Mouse (Mus musculus) ES-Bruce4 (cell line): Measurements from ENCODE around the gene Cyth4. TPM values are rescaled to one million over a fixed set of nuclear protein-coding genes. Genes with fewer than 3 reads are reported as not detected.

Source experiments
- H3K27ac ChIP-seq: 2 replicates; pipeline ENCODE4 v1.5.1; 2012; ENCODE audit warnings: low read length, inconsistent platforms; ENCODE audit not compliant: insufficient read depth
- H3K27me3 ChIP-seq: 2 replicates; pipeline ENCODE4 v1.6.1; 2012; ENCODE audit warnings: mild to moderate bottlenecking, low read length, inconsistent platforms; ENCODE audit not compliant: control insufficient read depth, poor library complexity, insufficient read depth, severe bottlenecking
- H3K36me3 ChIP-seq: 2 replicates; pipeline ENCODE4 v1.6.1; 2012; ENCODE audit warnings: inconsistent platforms, mild to moderate bottlenecking, low read length, moderate library complexity; ENCODE audit not compliant: control insufficient read depth, poor library complexity, insufficient read depth, severe bottlenecking
- H3K4me1 ChIP-seq: one replicate; pipeline ENCODE4 v1.8.1; 2011; ENCODE audit warnings: low read length; ENCODE audit not compliant: control insufficient read depth, insufficient read depth
- H3K4me3 ChIP-seq: 2 replicates; pipeline ENCODE4 v1.5.1; 2011; ENCODE audit warnings: low read depth, mild to moderate bottlenecking, low read length
- H3K9ac ChIP-seq: 2 replicates; pipeline ENCODE4 v1.6.1; 2012; ENCODE audit warnings: low read depth, mild to moderate bottlenecking, inconsistent platforms; ENCODE audit not compliant: poor library complexity, severe bottlenecking
- H3K9me3 ChIP-seq: replicated peaks from 2 replicates; pipeline ENCODE4 v1.6.1; 2012; ENCODE audit warnings: mild to moderate bottlenecking, low read length, inconsistent platforms; ENCODE audit not compliant: control insufficient read depth, poor library complexity, insufficient read depth, severe bottlenecking
- CTCF ChIP-seq: IDR thresholded peaks from one replicate; pipeline ENCODE4 v1.8.1; 2011; ENCODE audit warnings: low read depth, low read length
- EP300 ChIP-seq: IDR thresholded peaks from 2 replicates; pipeline ENCODE4 v1.6.1; 2011; ENCODE audit warnings: low read depth, low read length; ENCODE audit not compliant: insufficient read depth
- POLR2A ChIP-seq: IDR thresholded peaks from one replicate; pipeline ENCODE4 v1.8.1; 2011; ENCODE audit warnings: low read length; ENCODE audit not compliant: insufficient read depth
- polyA plus RNA-seq: library from polyadenylated mRNA; stranded (reverse); fragments of >200 nt; gene quantifications from 2 replicates; pipeline ENCODE4 v1.2.4, GENCODE M21; 2011; ENCODE audit warnings: low read depth; ENCODE audit not compliant: missing spikeins, insufficient read depth, insufficient read length

Cyth4 gene
- polyA plus RNA-seq, 1 experiment = 0.40 TPM

DNA sequence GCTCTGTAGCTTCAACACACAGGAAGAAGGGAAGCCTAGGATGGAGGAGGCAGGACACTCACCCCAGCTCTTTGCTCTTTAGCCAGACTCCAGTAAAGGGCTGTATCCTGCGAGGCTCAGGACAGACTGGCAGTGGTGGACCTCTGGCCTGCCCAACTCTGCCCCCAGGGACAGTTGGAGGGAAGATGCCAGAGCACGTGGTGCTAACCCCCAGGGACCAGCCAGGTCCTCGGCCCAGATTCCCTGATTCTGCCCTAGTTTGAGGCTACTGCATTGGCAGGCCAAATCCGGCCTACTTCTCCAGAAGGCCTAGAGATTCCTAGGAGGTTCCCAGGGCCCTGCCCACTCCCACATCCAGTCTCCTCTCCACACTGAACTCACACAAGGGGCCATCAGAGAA, 50.9 kb downstream of the Cyth4 start:
- Histone ChIP-seq H3K9ac (no peak overlapping the region), H3K9me3 (no peaks in the 10 kb centered on the region), H3K36me3 (no peaks in the 10 kb centered on the region), H3K27me3 (no peaks in the 10 kb centered on the region), H3K27ac (no peak overlapping the region), H3K4me3 (no peak overlapping the region), H3K4me1 (no peaks in the 10 kb centered on the region)
- no peak for TF ChIP-seq CTCF
- no peak for TF ChIP-seq EP300
- no peak for TF ChIP-seq POLR2A

DNA sequence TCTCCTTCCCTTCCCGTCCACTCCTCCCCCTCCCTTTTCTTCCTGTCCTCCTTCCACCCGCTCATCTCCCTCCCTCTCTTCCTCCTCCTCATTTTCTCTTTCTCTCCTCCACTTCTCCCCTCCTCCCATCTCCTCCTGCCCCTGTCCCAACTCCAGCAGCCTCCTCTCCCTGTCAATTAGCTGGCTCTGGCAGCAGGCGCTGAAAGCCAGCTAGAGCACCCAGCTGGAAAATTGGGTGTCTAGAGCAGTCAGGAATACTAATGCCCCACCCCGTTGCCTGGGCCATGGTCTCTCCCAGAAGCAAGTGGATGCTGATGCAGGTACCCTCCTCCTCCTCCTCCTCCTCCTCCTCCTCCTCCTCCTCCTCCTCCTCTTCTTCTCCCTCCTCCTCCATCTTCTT, 54.3 kb downstream of the Cyth4 start:
- H3K27me3 ChIP-seq = no peaks in the 10 kb centered on the region
- no peaks in the 10 kb centered on the region for H3K9me3 ChIP-seq
- H3K9ac ChIP-seq = no peak overlapping the region
- H3K4me3 ChIP-seq = no peak overlapping the region
- no peak overlapping the region for H3K27ac ChIP-seq
- TF ChIP-seq CTCF (no peak), EP300 (no peak), POLR2A (no peak)
- no peaks in the 10 kb centered on the region for H3K4me1 ChIP-seq
- no peaks in the 10 kb centered on the region for H3K36me3 ChIP-seq

DNA sequence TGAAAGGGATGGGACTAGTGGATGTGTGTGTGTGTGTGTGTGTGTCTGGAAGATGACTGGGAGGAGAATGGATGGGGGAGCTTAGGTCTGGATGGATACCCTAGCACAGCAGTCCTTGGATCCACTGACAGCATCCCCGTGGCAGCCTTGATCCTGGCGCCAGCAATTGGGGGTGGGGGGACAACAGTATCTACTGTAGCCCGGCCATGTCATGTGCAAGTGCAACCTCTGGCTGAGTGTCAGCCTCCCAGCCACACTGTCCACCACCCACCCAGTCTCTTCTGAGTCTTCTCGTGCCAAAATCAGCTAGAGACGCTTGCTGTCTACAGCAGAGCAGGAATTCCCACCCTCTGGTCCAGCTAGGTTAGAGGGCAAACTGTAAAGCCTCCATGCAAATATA, 67.4 kb downstream of the Cyth4 start:
- Histone ChIP-seq H3K36me3 (no peaks in the 10 kb centered on the region), H3K4me1 (no peaks in the 10 kb centered on the region), H3K27me3 (no peaks in the 10 kb centered on the region), H3K9ac (no peak overlapping the region), H3K27ac (no peak overlapping the region), H3K9me3 (no peaks in the 10 kb centered on the region), H3K4me3 (no peak overlapping the region)
- TF ChIP-seq POLR2A = no peak
- no peak for TF ChIP-seq CTCF
- no peak for TF ChIP-seq EP300

DNA sequence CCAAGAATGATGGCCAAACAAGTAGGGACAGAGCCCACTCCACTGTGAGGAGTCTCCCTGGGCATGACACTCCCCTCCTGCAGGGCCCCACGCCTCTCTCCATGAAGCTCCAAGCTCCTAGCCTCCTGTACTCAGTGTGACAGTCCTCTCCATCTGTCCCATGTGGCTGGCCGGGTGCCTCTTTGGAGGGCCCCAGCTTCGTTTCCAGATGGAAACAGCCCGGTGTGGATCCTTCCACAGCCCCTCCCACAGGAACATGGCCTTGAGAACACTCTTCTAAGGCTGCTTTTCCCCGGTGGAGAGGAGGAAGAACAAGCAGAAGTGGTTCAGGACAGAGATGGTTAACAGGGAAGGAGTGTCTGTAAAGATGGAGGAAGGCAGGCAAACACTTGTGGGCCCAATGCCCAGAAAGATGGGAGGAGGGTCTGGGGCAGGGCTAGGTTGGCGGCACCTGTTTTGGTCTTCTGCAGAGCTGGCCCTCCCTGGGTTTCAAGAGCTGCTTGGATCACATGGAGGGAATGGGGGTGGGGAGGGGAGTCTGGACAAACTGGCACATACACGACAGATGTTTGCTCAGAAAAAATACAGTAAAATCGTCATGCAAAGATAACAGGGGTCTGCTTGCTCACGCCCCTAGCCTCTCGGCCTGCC, 72.5 kb downstream of the Cyth4 start:
- H3K27me3 ChIP-seq = no peaks in the 10 kb centered on the region

DNA sequence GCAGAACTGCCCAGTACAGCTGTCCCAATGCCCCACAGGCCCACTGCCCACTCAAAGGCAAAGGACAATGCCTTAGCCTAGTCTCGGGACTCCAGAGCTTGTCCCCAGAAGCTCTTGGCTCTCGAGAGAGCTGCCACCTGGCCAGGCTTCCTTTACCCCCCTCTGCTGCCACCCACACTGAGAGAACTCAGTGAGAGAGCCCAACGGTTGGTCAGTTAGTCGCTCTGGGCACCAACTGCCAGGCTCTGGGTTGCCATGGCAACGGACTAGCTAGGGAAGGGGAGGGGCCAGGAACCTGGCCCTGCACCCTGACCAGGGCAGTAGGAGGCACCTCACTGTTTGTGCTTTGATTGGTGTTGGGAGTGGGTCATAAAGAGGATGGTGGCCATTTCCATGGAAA, 73.5 kb downstream of the Cyth4 start:
- H3K9me3 ChIP-seq = no peaks in the 10 kb centered on the region
- TF ChIP-seq POLR2A (no peak), EP300 (no peak), CTCF (no peak)
- no peaks in the 10 kb centered on the region for H3K36me3 ChIP-seq
- no peak overlapping the region for H3K27ac ChIP-seq
- H3K27me3 ChIP-seq = no peaks in the 10 kb centered on the region
- no peak overlapping the region for H3K4me3 ChIP-seq
- H3K9ac ChIP-seq = no peak overlapping the region
- no peaks in the 10 kb centered on the region for H3K4me1 ChIP-seq

More for the DNA sequence above, 72.5 kb downstream of the Cyth4 start:
- H3K4me3 ChIP-seq = no peak overlapping the region
- no peaks in the 10 kb centered on the region for H3K9me3 ChIP-seq
- no peak overlapping the region for H3K9ac ChIP-seq
- no peak for TF ChIP-seq POLR2A
- TF ChIP-seq CTCF = no peak
- TF ChIP-seq EP300 = no peak
- H3K4me1 ChIP-seq = no peaks in the 10 kb centered on the region
- no peak overlapping the region for H3K27ac ChIP-seq
- no peaks in the 10 kb centered on the region for H3K36me3 ChIP-seq

Other genes starting within 250 kb of the Cyth4 start
- gene Tex33, start 201.1 kb upstream of the Cyth4 start, polyA plus RNA-seq = not detected in 2 replicates
- gene Tst, start 191.1 kb upstream of the Cyth4 start, polyA plus RNA-seq = 9.8 and 10.5 TPM in 2 replicates
- gene Mpst, start 190.6 kb upstream of the Cyth4 start, polyA plus RNA-seq = 15.4 and 18.4 TPM in 2 replicates
- 31.4 and 35.9 TPM in 2 replicates for gene Kctd17, start 168.5 kb upstream of the Cyth4 start, polyA plus RNA-seq
- 0.70 TPM in 1 of 2 replicates, not detected in the other for gene Tmprss6, start 128.4 kb upstream of the Cyth4 start, polyA plus RNA-seq
- 0.37 and 0.42 TPM in 2 replicates for gene Il2rb, start 101.8 kb upstream of the Cyth4 start, polyA plus RNA-seq
- 5.1 and 7.4 TPM in 2 replicates for gene C1qtnf6, start 65.6 kb upstream of the Cyth4 start, polyA plus RNA-seq
- not detected in 2 replicates for gene Sstr3, start 52.4 kb upstream of the Cyth4 start, polyA plus RNA-seq
- not detected in 2 replicates for gene Rac2, start 24.3 kb upstream of the Cyth4 start, polyA plus RNA-seq
- 0.07 and 0.12 TPM in 2 replicates for gene Elfn2, start 121.7 kb downstream of the Cyth4 start, polyA plus RNA-seq
- 4.4 and 5.2 TPM in 2 replicates for gene Mfng, start 176.4 kb downstream of the Cyth4 start, polyA plus RNA-seq
- gene Card10, start 206.0 kb downstream of the Cyth4 start, polyA plus RNA-seq = 19.6 and 21.5 TPM in 2 replicates
- 9.2 and 10.5 TPM in 2 replicates for gene Cdc42ep1, start 245.6 kb downstream of the Cyth4 start, polyA plus RNA-seq